ENCODE assay signal across 9 mouse cellular contexts in the genomic region with DNA sequence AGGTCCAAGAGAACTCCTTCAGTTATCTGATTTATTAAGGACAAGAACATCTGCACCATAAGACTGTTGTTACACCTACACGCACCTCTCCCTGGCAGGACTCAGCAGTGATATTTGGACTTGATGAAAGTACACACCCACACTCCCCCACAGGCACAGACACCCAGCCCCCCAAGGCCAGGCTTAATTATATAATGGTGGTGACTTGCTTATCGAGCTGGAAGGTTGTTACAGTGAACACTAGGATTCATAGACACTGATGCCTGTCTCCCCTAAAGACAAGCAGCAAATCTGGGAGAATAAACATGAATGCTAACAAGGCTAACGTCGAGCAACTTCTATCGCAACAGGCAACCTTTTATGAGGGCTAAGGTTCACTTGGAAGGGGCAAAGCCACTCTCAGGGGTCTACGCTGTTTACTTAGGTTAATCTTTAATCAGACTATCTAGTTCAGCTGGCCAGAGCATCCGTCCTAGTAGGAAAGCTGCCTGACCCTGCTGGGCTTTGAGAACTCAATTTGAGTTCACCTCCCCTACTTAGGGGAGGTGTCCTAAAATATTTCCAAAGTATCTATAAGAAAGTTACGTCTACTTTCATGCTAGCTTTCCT. TPM values are rescaled to one million over a fixed set of nuclear protein-coding genes. Genes with fewer than 3 reads are reported as not detected.
DNase-seq lines count a peak whose midpoint lies in the region; ATAC-seq and TF ChIP-seq lines count a peak whose summit lies in the region.
"Had no signal": no experiment of that assay in that cellular context is flagged by ENCODE, and none has a peak within 500 bp of the region (broad histone marks: within the 10 kb centered on the region; RNA-seq: fewer than 3 reads in every experiment).

No protein-coding gene starts in this region.

- peak overlapping the region; percentile 64 for H3K4me3 ChIP-seq in midbrain, embryonic 10.5 days
- H3K4me3 ChIP-seq in midbrain, embryonic 16.5 days (ENCODE audit: low read depth, low read length) = no peak overlapping the region
- peak overlapping the region; percentile 72 for H3K4me3 ChIP-seq in kidney, embryonic 16.5 days (ENCODE audit: low read length)
- peak overlapping the region; percentile 43; the same call in 1 of the 2 replicates for H3K4me3 ChIP-seq in small intestine, adult 2 months (ENCODE audit: low read depth, low read length)

- peak; percentile 64 to 85 for DNase-seq in adrenal gland, adult (ENCODE audit: inconsistent age in 2 of 2, low spot score in 1 of 2)
- no peak for DNase-seq in adrenal gland, postnatal 4 days (ENCODE audit: low spot score in 2 of 2)
- DNase-seq in midbrain, embryonic 10.5 days (ENCODE audit: low spot score) = no peak
- no peak for DNase-seq in urinary bladder, postnatal 10 days (ENCODE audit: low spot score)

- no peaks in the 10 kb centered on the region for H3K27me3 ChIP-seq in midbrain, embryonic 10.5 days (ENCODE audit: low read depth, poor library complexity, severe bottlenecking)
- no peaks in the 10 kb centered on the region; the same call in 1 of the 2 replicates for H3K27me3 ChIP-seq in midbrain, embryonic 16.5 days (ENCODE audit: control insufficient read depth, insufficient read depth, low read depth, low read length)
- no peaks in the 10 kb centered on the region for H3K27me3 ChIP-seq in kidney, embryonic 16.5 days (ENCODE audit: insufficient read depth, low read length)
- H3K27me3 ChIP-seq in small intestine, adult 2 months (ENCODE audit: control insufficient read depth, insufficient read depth, low read length) = no peaks in the 10 kb centered on the region

- TF ChIP-seq POLR2A in small intestine, adult 2 months (IDR thresholded peaks at IDR 0.05; ENCODE audit: low read depth, low read length) = no peak

- H3K9ac ChIP-seq in midbrain, embryonic 16.5 days (ENCODE audit: low read depth, low read length) = no peak overlapping the region
- peak overlapping the region; percentile 54 for H3K9ac ChIP-seq in kidney, embryonic 16.5 days (replicated peaks; ENCODE audit: low read length)

- H3K4me1 ChIP-seq in midbrain, embryonic 10.5 days = peaks cover 22% of the 10 kb centered on the region
- H3K4me1 ChIP-seq in midbrain, embryonic 16.5 days (ENCODE audit: control insufficient read depth, insufficient read depth, low read length) = no peaks in the 10 kb centered on the region
- H3K4me1 ChIP-seq in kidney, embryonic 16.5 days (ENCODE audit: insufficient read depth, low read length) = peaks cover 18% of the 10 kb centered on the region
- peaks cover 20% of the 10 kb centered on the region; the same call in 1 of the 2 replicates for H3K4me1 ChIP-seq in small intestine, adult 2 months (ENCODE audit: control insufficient read depth, insufficient read depth, insufficient read length, low read length)

- no peaks in the 10 kb centered on the region for H3K9me3 ChIP-seq in midbrain, embryonic 10.5 days (replicated peaks)
- H3K9me3 ChIP-seq in midbrain, embryonic 16.5 days (replicated peaks; ENCODE audit: control insufficient read depth, low read length, poor library complexity, severe bottlenecking) = no peaks in the 10 kb centered on the region
- H3K9me3 ChIP-seq in kidney, embryonic 16.5 days (ENCODE audit: low read length) = no peaks in the 10 kb centered on the region

- H3K4me2 ChIP-seq in midbrain, embryonic 16.5 days (ENCODE audit: low read length) = no peak overlapping the region
- peak overlapping the region; percentile 71 for H3K4me2 ChIP-seq in kidney, embryonic 16.5 days (replicated peaks; ENCODE audit: low read depth, low read length)

- no peak overlapping the region for H3K27ac ChIP-seq in midbrain, embryonic 10.5 days (replicated peaks)
- H3K27ac ChIP-seq in midbrain, embryonic 16.5 days (ENCODE audit: low read length) = no peak overlapping the region
- peak overlapping the region; percentile 69; the same call in 1 of the 2 replicates for H3K27ac ChIP-seq in kidney, embryonic 16.5 days (ENCODE audit: low read length)
- H3K27ac ChIP-seq in small intestine, adult 2 months (ENCODE audit: insufficient read depth, low read depth, low read length) = peak overlapping the region; percentile 90

- ATAC-seq in midbrain, embryonic 16.5 days = no peak
- peak; percentile 32; the same call in 1 of the 2 replicates for ATAC-seq in kidney, embryonic 16.5 days (ENCODE audit: low FRiP score, low TSS enrichment)
- no peak for ATAC-seq in frontal cortex, adult (ENCODE audit: low TSS enrichment)

- TF ChIP-seq CTCF in small intestine, adult 2 months (IDR thresholded peaks at IDR 0.05; ENCODE audit: extremely low read depth, insufficient read length, insufficient replicate concordance, low read depth, low read length) = no peak

- WGBS in midbrain, embryonic 10.5 days = 64% methylated on average over 8 of the region's 8 CpGs
- WGBS in midbrain, embryonic 16.5 days = 68% methylated on average over 8 of the region's 8 CpGs
- 29% methylated on average over 8 of the region's 8 CpGs for WGBS in kidney, embryonic 16.5 days
- 28% methylated on average over 8 of the region's 8 CpGs for WGBS in small intestine, adult 2 months

- H3K36me3 ChIP-seq in midbrain, embryonic 10.5 days = peaks cover 30% of the 10 kb centered on the region
- no peaks in the 10 kb centered on the region for H3K36me3 ChIP-seq in midbrain, embryonic 16.5 days (ENCODE audit: control insufficient read depth, insufficient read depth, low read length)
- H3K36me3 ChIP-seq in kidney, embryonic 16.5 days (ENCODE audit: insufficient read depth, low read length) = peaks cover 24% of the 10 kb centered on the region
- peaks cover 26% of the 10 kb centered on the region for H3K36me3 ChIP-seq in small intestine, adult 2 months (ENCODE audit: control insufficient read depth, insufficient read depth, low read length)

RNA-seq across cellular contexts. Expression of a gene that starts 26.4 kb away (rescaled TPM):
- 100 to 1,000 TPM in 1 of 2 experiments, 10 to 100 TPM in 1; 89.3 to 106 TPM for total RNA-seq in adrenal gland, postnatal 4 days (2021)
- 42.9 and 45.7 TPM in 2 replicates for polyA plus RNA-seq in midbrain, embryonic 10.5 days (2016; fragmentation: Nextera tagmentation; extraction: Ambion mirVana)
- 10.0 and 10.5 TPM in 2 replicates for polyA plus RNA-seq in midbrain, embryonic 16.5 days (2015; fragmentation: Nextera tagmentation; extraction: Ambion mirVana)
- polyA plus RNA-seq in kidney, embryonic 16.5 days (2015; fragmentation: Nextera tagmentation; extraction: Ambion mirVana) = 56.8 and 60.9 TPM in 2 replicates
- polyA plus RNA-seq in small intestine, adult 2 months (2012; rRNA removed) = 16.8 and 64.6 TPM in 2 replicates

RNA-seq across cellular contexts. Expression of a gene that starts 26.5 kb away (rescaled TPM):
- not detected for total RNA-seq in adrenal gland, postnatal 4 days (2021)
- not detected in 2 replicates for polyA plus RNA-seq in midbrain, embryonic 10.5 days (2016; fragmentation: Nextera tagmentation; extraction: Ambion mirVana)
- not detected in 2 replicates for polyA plus RNA-seq in midbrain, embryonic 16.5 days (2015; fragmentation: Nextera tagmentation; extraction: Ambion mirVana)
- not detected in 2 replicates for polyA plus RNA-seq in kidney, embryonic 16.5 days (2015; fragmentation: Nextera tagmentation; extraction: Ambion mirVana)
- 18.3 and 52.6 TPM in 2 replicates for polyA plus RNA-seq in small intestine, adult 2 months (2012; rRNA removed)
- total RNA-seq: adrenal gland, postnatal 36 days had no signal

RNA-seq across cellular contexts. Expression of a gene that starts 37.6 kb away (rescaled TPM):
- not detected for total RNA-seq in adrenal gland, postnatal 4 days (2021)
- not detected in 2 replicates for polyA plus RNA-seq in midbrain, embryonic 10.5 days (2016; fragmentation: Nextera tagmentation; extraction: Ambion mirVana)
- polyA plus RNA-seq in midbrain, embryonic 16.5 days (2015; fragmentation: Nextera tagmentation; extraction: Ambion mirVana) = not detected in 2 replicates
- polyA plus RNA-seq in kidney, embryonic 16.5 days (2015; fragmentation: Nextera tagmentation; extraction: Ambion mirVana) = not detected in 2 replicates
- not detected in 2 replicates for polyA plus RNA-seq in small intestine, adult 2 months (2012; rRNA removed)
- total RNA-seq: adrenal gland, postnatal 36 days had no signal

RNA-seq across cellular contexts. Expression of a gene that starts 53.6 kb away (rescaled TPM):
- total RNA-seq in adrenal gland, postnatal 4 days (2021) = 1 to 10 TPM in 1 of 2 experiments, not detected in 1; 1.3 TPM
- not detected in 2 replicates for polyA plus RNA-seq in midbrain, embryonic 10.5 days (2016; fragmentation: Nextera tagmentation; extraction: Ambion mirVana)
- polyA plus RNA-seq in midbrain, embryonic 16.5 days (2015; fragmentation: Nextera tagmentation; extraction: Ambion mirVana) = 0.14 and 0.20 TPM in 2 replicates
- not detected in 2 replicates for polyA plus RNA-seq in kidney, embryonic 16.5 days (2015; fragmentation: Nextera tagmentation; extraction: Ambion mirVana)
- polyA plus RNA-seq in small intestine, adult 2 months (2012; rRNA removed) = 1.2 and 1.3 TPM in 2 replicates
- total RNA-seq: adrenal gland, postnatal 36 days had no signal

RNA-seq across cellular contexts. Expression of a gene that starts 54.0 kb away (rescaled TPM):
- total RNA-seq in adrenal gland, postnatal 4 days (2021) = not detected
- polyA plus RNA-seq in midbrain, embryonic 10.5 days (2016; fragmentation: Nextera tagmentation; extraction: Ambion mirVana) = not detected in 2 replicates
- polyA plus RNA-seq in midbrain, embryonic 16.5 days (2015; fragmentation: Nextera tagmentation; extraction: Ambion mirVana) = not detected in 2 replicates
- not detected in 2 replicates for polyA plus RNA-seq in kidney, embryonic 16.5 days (2015; fragmentation: Nextera tagmentation; extraction: Ambion mirVana)
- polyA plus RNA-seq in small intestine, adult 2 months (2012; rRNA removed) = not detected in 2 replicates
- total RNA-seq: adrenal gland, postnatal 36 days had no signal

Comparison
In these comparisons a context has a peak if more than half of its experiments do, and no peak if none do; other contexts are left out.
1. DNase-seq: peak in adrenal gland, adult (2 of 2); none in adrenal gland, postnatal 4 days (0 of 2), midbrain, embryonic 10.5 days (single experiment) and urinary bladder, postnatal 10 days (single experiment).
2. H3K27ac ChIP-seq: peak in kidney, embryonic 16.5 days (single experiment) and small intestine, adult 2 months (single experiment); none in midbrain, embryonic 10.5 days (single experiment) and midbrain, embryonic 16.5 days (single experiment).
3. RNA of a gene that starts 26.5 kb away (polyA plus RNA-seq): 18.3 to 52.6 TPM in small intestine, adult 2 months; not detected in kidney, embryonic 16.5 days, not detected in midbrain, embryonic 10.5 days and not detected in midbrain, embryonic 16.5 days; every median in the first group is over 10 times any median in the second.